Mouse (Mus musculus) gastrocnemius, postnatal 4 days (tissue): ENCODE results near the gene Ercc2. TPM values are rescaled to one million over a fixed set of nuclear protein-coding genes. Genes with fewer than 3 reads are reported as not detected.

Experiments
- DNase-seq, 2 experiments: peaks; one replicate each; pipeline ENCODE4 v3.0.0; 2021 to 2022; ENCODE audit warnings: low spot score in 2 of 2, mixed read lengths in 2 of 2
- microRNA-seq: library from miRNA; unstranded; fragments of <30 nt; microRNA quantifications from one replicate; pipeline ENCODE4 v1.2.0, GENCODE M21; 2021
- total RNA-seq, 2 experiments: library from RNA; stranded (reverse); gene quantifications; 2 replicates each; pipeline ENCODE4 v1.2.3; 2021

Ercc2 gene
- total RNA-seq, 2 experiments from 2014 or later = 18.6 to 21.0 TPM

- peak; percentile 69 to 76 for DNase-seq
These were observed 61.5 kb downstream of the Ercc2 start for GRCm38 (mm10) chr7:19443344-19443743.

- DNase-seq = no peak
These were observed 63.0 kb downstream of the Ercc2 start for GRCm38 (mm10) chr7:19444801-19445200.

Small RNA genes within 50 kb of the gene (microRNA-seq; reads per million reads assigned to microRNA genes)
- not detected for gene Mir343

Other genes starting within 250 kb of the Ercc2 start
- gene Qpctl, start 232.7 kb upstream of the Ercc2 start, total RNA-seq = 1 to 10 TPM; 7.7 to 8.8 TPM
- 100 to 1,000 TPM in 1 of 2 experiments, 10 to 100 TPM in 1; 85.4 to 103 TPM for gene Snrpd2, start 232.3 kb upstream of the Ercc2 start, total RNA-seq
- under 1 TPM; 0.13 to 0.15 TPM for gene Gipr, start 215.9 kb upstream of the Ercc2 start, total RNA-seq
- gene Eml2, start 205.6 kb upstream of the Ercc2 start, total RNA-seq = 10 to 100 TPM; 17.0 to 18.1 TPM
- gene Gpr4, start 169.5 kb upstream of the Ercc2 start, total RNA-seq = 1 to 10 TPM; 2.2 to 2.7 TPM
- 10 to 100 TPM; 30.7 to 31.3 TPM for gene Opa3, start 153.7 kb upstream of the Ercc2 start, total RNA-seq
- gene Vasp, start 110.2 kb upstream of the Ercc2 start, total RNA-seq = 10 to 100 TPM; 65.3 to 71.9 TPM
- not detected for gene Ppm1n, start 101.9 kb upstream of the Ercc2 start, total RNA-seq
- 100 to 1,000 TPM; 473 to 501 TPM for gene Rtn2, start 99.4 kb upstream of the Ercc2 start, total RNA-seq
- gene Fosb, start 72.0 kb upstream of the Ercc2 start, total RNA-seq = 1 to 10 TPM; 2.5 to 3.8 TPM
- 10 to 100 TPM; 33.1 to 34.5 TPM for gene Ercc1, start 37.2 kb upstream of the Ercc2 start, total RNA-seq
- 10 to 100 TPM in 1 of 2 experiments, 1 to 10 TPM in 1; 9.7 to 10.8 TPM for gene Cd3eap, start 22.5 kb upstream of the Ercc2 start, total RNA-seq
- 1 to 10 TPM; 4.6 to 6.6 TPM for gene Ppp1r13l, start 22.3 kb upstream of the Ercc2 start, total RNA-seq
- gene Klc3, start 22.1 kb downstream of the Ercc2 start, total RNA-seq = under 1 TPM in 1 of 2 experiments, not detected in 1; 0.16 TPM
- over 10,000 TPM; 12,501 to 12,915 TPM for gene Ckm, start 22.8 kb downstream of the Ercc2 start, total RNA-seq
- 10 to 100 TPM; 18.9 to 20.5 TPM for gene Mark4, start 76.8 kb downstream of the Ercc2 start, total RNA-seq
- under 1 TPM; 0.65 to 0.83 TPM for gene Exoc3l2, start 81.3 kb downstream of the Ercc2 start, total RNA-seq
- 1 to 10 TPM; 1.9 to 2.3 TPM for gene Bloc1s3, start 126.4 kb downstream of the Ercc2 start, total RNA-seq
- gene Trappc6a, start 126.4 kb downstream of the Ercc2 start, total RNA-seq = 10 to 100 TPM; 27.3 to 30.6 TPM
- gene Nkpd1, start 135.8 kb downstream of the Ercc2 start, total RNA-seq = under 1 TPM; 0.10 to 0.12 TPM
- 10 to 100 TPM; 44.7 to 46.6 TPM for gene Ppp1r37, start 181.1 kb downstream of the Ercc2 start, total RNA-seq
- under 1 TPM in 1 of 2 experiments, not detected in 1; 0.17 TPM for gene Zfp296, start 195.3 kb downstream of the Ercc2 start, total RNA-seq
- 10 to 100 TPM; 52.3 to 56.4 TPM for gene Gemin7, start 195.6 kb downstream of the Ercc2 start, total RNA-seq
- 10 to 100 TPM; 29.9 to 32.8 TPM for gene Clasrp, start 222.5 kb downstream of the Ercc2 start, total RNA-seq
- gene Relb, start 247.4 kb downstream of the Ercc2 start, total RNA-seq = 10 to 100 TPM; 10.4 to 10.7 TPM